Mouse (Mus musculus) heart, embryonic 14.5 days (tissue): Measurements from ENCODE around the gene Ccnl2. TPM values are rescaled to one million over a fixed set of nuclear protein-coding genes. Genes with fewer than 3 reads are reported as not detected.

Source experiments
- ATAC-seq: fragments of 200-750 bp; cut with Nextera tagmentation; 2 replicates; pipeline ENCODE4 v1.8.0; 2017; ENCODE audit warnings: low read depth, moderate TSS enrichment; ENCODE audit not compliant: insufficient number of reproducible peaks, insufficient read depth, low FRiP score
- H3K27ac ChIP-seq, 2 experiments: fragments of 200-500 bp in 1 of 2; fragments of 300-500 bp in 1 of 2; sonication (generic) in 1 of 2; replicated peaks in 1 of 2; 2 replicates each; pipeline ENCODE4 v1.5.1; 2012 to 2014; ENCODE audit warnings: low read depth in 2 of 2, low read length in 2 of 2, control low read depth in 1 of 2, mild to moderate bottlenecking in 1 of 2, mixed read lengths in 1 of 2; ENCODE audit not compliant: control insufficient read depth in 1 of 2, insufficient read depth in 1 of 2
- H3K27me3 ChIP-seq: fragments of 300-500 bp; sonication (generic); 2 replicates; pipeline ENCODE4 v1.6.1; 2014; ENCODE audit warnings: mild to moderate bottlenecking, low read length, control low read depth; ENCODE audit not compliant: control insufficient read depth, insufficient read depth
- H3K36me3 ChIP-seq: fragments of 300-500 bp; sonication (generic); 2 replicates; pipeline ENCODE4 v1.6.1; 2014; ENCODE audit warnings: mild to moderate bottlenecking, control low read depth, low read length, mixed read lengths; ENCODE audit not compliant: control insufficient read depth, insufficient read depth
- H3K4me1 ChIP-seq, 2 experiments: fragments of 200-500 bp in 1 of 2; fragments of 300-500 bp in 1 of 2; sonication (generic) in 1 of 2; 2 replicates each; pipeline ENCODE4 v1.6.1; 2012 to 2014; ENCODE audit warnings: low read length in 2 of 2, control low read depth in 1 of 2, mixed read lengths in 1 of 2; ENCODE audit not compliant: control insufficient read depth in 2 of 2, insufficient read depth in 2 of 2
- H3K4me2 ChIP-seq: fragments of 300-500 bp; sonication (generic); 2 replicates; pipeline ENCODE4 v1.6.1; 2014; ENCODE audit warnings: mild to moderate bottlenecking, low read length
- H3K4me3 ChIP-seq, 2 experiments: fragments of 200-500 bp in 1 of 2; fragments of 300-500 bp in 1 of 2; sonication (generic) in 1 of 2; 2 replicates each; pipeline ENCODE4 v1.5.1; 2012 to 2014; ENCODE audit warnings: low read length in 2 of 2, mild to moderate bottlenecking in 2 of 2, control low read depth in 1 of 2, low read depth in 1 of 2, moderate library complexity in 1 of 2; ENCODE audit not compliant: control insufficient read depth in 1 of 2, insufficient read depth in 1 of 2
- H3K9ac ChIP-seq: fragments of 300-500 bp; sonication (generic); 2 replicates; pipeline ENCODE4 v1.6.1; 2014; ENCODE audit warnings: mild to moderate bottlenecking, low read length
- H3K9me3 ChIP-seq: fragments of 300-500 bp; sonication (generic); 2 replicates; pipeline ENCODE4 v1.6.1; 2016; ENCODE audit warnings: low read length, control low read depth; ENCODE audit not compliant: control insufficient read depth
- WGBS: fragments of 180-500 bp; shearing (Covaris S2); extraction: QIAGEN DNeasy Blood & Tissue Kit; methylation state at CpG from one replicate; pipeline ENCODE4 v1.1.7; 2014; 5-methylcytosine and 5-hydroxymethylcytosine counted together
- polyA plus RNA-seq: library from polyadenylated mRNA; unstranded; fragments of >200 nt; fragmentation: Nextera tagmentation; extraction: Ambion mirVana; gene quantifications from 2 replicates; pipeline ENCODE4 v1.2.1, GENCODE M21; 2014

Gene Ccnl2
- 120 and 126 TPM in 2 replicates for polyA plus RNA-seq

- Histone ChIP-seq H3K9ac (peak within 1 kb of the TSS; percentile 100), H3K4me1 (peaks cover 3 to 22% of the 10 kb centered on the region in 2 experiments), H3K4me2 (peak within 1 kb of the TSS; percentile 98), H3K27ac (peak within 1 kb of the TSS; percentile 90 to 95), H3K36me3 (peaks cover 78% of the 10 kb centered on the region), H3K9me3 (no peaks in the 10 kb centered on the region), H3K4me3 (peak within 1 kb of the TSS; percentile 77 to 94), H3K27me3 (no peaks in the 10 kb centered on the region)
- under 1% methylated on average over 58 of the region's 60 CpGs for WGBS
- ATAC-seq = peak; percentile 99
Measured at GRCm38 (mm10) chr4:155811929-155812664, at the start of gene Ccnl2. Ccnl2 (plus strand) TSS chr4:155812489.

GRCm38 (mm10) chr4:155769496-155769879, 42.8 kb upstream of the Ccnl2 start:
- Histone ChIP-seq H3K4me3 (peak overlapping the region in 1 of 2 experiments; percentile 63; a peak in 2 of 4 replicates), H3K27ac (no peak overlapping the region; a peak in 1 of 4 replicates), H3K4me2 (peak overlapping the region; percentile 90), H3K36me3 (no peaks in the 10 kb centered on the region), H3K27me3 (peaks cover 35% of the 10 kb centered on the region), H3K9ac (peak overlapping the region; percentile 88), H3K4me1 (peaks cover 4 to 12% of the 10 kb centered on the region in 2 experiments; a peak in 3 of 4 replicates), H3K9me3 (no peaks in the 10 kb centered on the region)
- ATAC-seq = no peak
- whole genome bisulfite sequencing = 63% methylated on average over 5 of the region's 5 CpGs

GRCm38 (mm10) chr4:155769880-155770512, 42.3 kb upstream of the Ccnl2 start:
- peak overlapping the region; percentile 90 for H3K4me2 ChIP-seq
- WGBS = under 1% methylated on average over 39 of the region's 39 CpGs

GRCm38 (mm10) chr4:155770626-155771025, 41.7 kb upstream of the Ccnl2 start:
- no peaks in the 10 kb centered on the region for H3K36me3 ChIP-seq
- peak overlapping the region; percentile 90 for H3K4me2 ChIP-seq
- no peaks in the 10 kb centered on the region for H3K9me3 ChIP-seq
- H3K27me3 ChIP-seq = peaks cover 35% of the 10 kb centered on the region
- peaks cover 14 to 24% of the 10 kb centered on the region in 2 experiments for H3K4me1 ChIP-seq
- H3K4me3 ChIP-seq = peak overlapping the region; percentile 63
- peak overlapping the region; percentile 88 for H3K9ac ChIP-seq
- 46% methylated on average over 24 of the region's 24 CpGs for WGBS
- no peak overlapping the region for H3K27ac ChIP-seq
- no peak for ATAC-seq

More at GRCm38 (mm10) chr4:155769880-155770512, 42.3 kb upstream of the Ccnl2 start:
- no peaks in the 10 kb centered on the region for H3K9me3 ChIP-seq
- no peaks in the 10 kb centered on the region for H3K36me3 ChIP-seq
- H3K4me1 ChIP-seq = peaks cover 8 to 17% of the 10 kb centered on the region in 2 experiments; a peak in 3 of 4 replicates
- H3K4me3 ChIP-seq = peak overlapping the region; percentile 63
- peak overlapping the region; percentile 88 for H3K9ac ChIP-seq
- peak overlapping the region; percentile 20 to 75 for H3K27ac ChIP-seq
- peak; percentile 87 for ATAC-seq
- H3K27me3 ChIP-seq = peaks cover 35% of the 10 kb centered on the region

GRCm38 (mm10) chr4:155771706-155772105, 40.6 kb upstream of the Ccnl2 start:
- no peak overlapping the region for H3K9ac ChIP-seq
- H3K4me1 ChIP-seq = peaks cover 21 to 31% of the 10 kb centered on the region in 2 experiments
- no peak overlapping the region for H3K27ac ChIP-seq
- 77% methylated on average over 2 of the region's 2 CpGs for WGBS
- H3K4me2 ChIP-seq = no peak overlapping the region
- no peak for ATAC-seq
- peaks cover 35% of the 10 kb centered on the region for H3K27me3 ChIP-seq
- H3K9me3 ChIP-seq = no peaks in the 10 kb centered on the region
- H3K36me3 ChIP-seq = no peaks in the 10 kb centered on the region
- no peak overlapping the region for H3K4me3 ChIP-seq

GRCm38 (mm10) chr4:155772786-155773185, 39.5 kb upstream of the Ccnl2 start:
- H3K4me1 ChIP-seq = peaks cover 27 to 41% of the 10 kb centered on the region in 2 experiments
- 79% methylated on average over 13 of the region's 13 CpGs for WGBS
- ATAC-seq = no peak
- no peak overlapping the region for H3K4me3 ChIP-seq
- no peak overlapping the region for H3K27ac ChIP-seq
- H3K9ac ChIP-seq = no peak overlapping the region
- no peak overlapping the region for H3K4me2 ChIP-seq
- no peaks in the 10 kb centered on the region for H3K9me3 ChIP-seq
- no peaks in the 10 kb centered on the region for H3K36me3 ChIP-seq
- peaks cover 35% of the 10 kb centered on the region for H3K27me3 ChIP-seq

- H3K9ac ChIP-seq = peak overlapping the region; percentile 59; the same call in 1 of the 2 replicates
- H3K27ac ChIP-seq = no peak overlapping the region
- WGBS = 29% methylated on average over 5 of the region's 5 CpGs
Measured at GRCm38 (mm10) chr4:155773335-155774078, 38.8 kb upstream of the Ccnl2 start.

More at GRCm38 (mm10) chr4:155773335-155774078, 38.8 kb upstream of the Ccnl2 start:
- peaks cover 35% of the 10 kb centered on the region for H3K27me3 ChIP-seq
- H3K4me3 ChIP-seq = peak overlapping the region in 1 of 2 experiments; percentile 45; a peak in 2 of 4 replicates
- no peaks in the 10 kb centered on the region for H3K36me3 ChIP-seq
- H3K4me2 ChIP-seq = peak overlapping the region; percentile 78
- H3K9me3 ChIP-seq = no peaks in the 10 kb centered on the region
- ATAC-seq = no peak
- peaks cover 27 to 46% of the 10 kb centered on the region in 2 experiments for H3K4me1 ChIP-seq
